Mouse (Mus musculus) right cerebral cortex, postnatal 4 days (tissue): Measurements from ENCODE around the gene Slc39a7.
"Not testable (repeated sequence)": the region's sequence is repeated elsewhere in the genome, so short reads cannot be mapped to it uniquely, and the experiment has no call there.

Experiments
- DNase-seq: peaks from one replicate; pipeline ENCODE4 v3.0.0-alpha.2; 2022

Gene Slc39a7

DNA sequence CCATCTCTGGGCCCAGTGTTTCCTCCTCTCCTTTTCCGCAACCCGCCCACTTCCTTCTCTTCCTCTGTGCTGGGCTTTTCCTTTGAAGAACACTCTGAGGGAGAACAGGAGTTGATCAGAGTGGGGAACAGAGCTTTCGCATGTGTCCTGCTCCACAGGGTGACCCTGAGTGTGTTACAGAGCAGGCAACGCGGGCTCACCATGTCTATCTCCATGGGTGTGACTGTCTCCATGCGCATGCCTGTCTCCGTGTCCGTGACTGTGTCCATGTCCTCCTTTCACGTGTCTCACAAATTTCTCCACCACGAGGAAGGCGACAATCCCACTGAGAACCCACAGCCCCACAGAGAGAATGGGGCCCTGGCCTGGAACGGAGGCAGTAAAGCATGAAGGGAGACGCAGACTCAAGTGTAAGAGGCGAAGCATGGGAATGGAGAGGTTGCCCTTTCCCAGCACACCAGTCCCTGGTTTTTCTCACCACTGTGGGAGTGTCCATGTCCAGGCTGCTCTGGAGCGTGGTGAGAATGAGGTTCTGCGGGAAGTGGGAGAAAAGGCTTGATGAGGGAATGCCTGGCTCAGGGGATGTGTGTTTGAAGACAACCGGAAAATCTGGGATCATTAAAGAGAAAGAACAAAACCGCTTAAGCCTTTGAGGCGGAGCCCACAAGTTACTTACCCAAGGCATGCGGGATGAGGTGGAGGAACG lies 1.4 kb downstream of the Slc39a7 start:
- no peak for DNase-seq

GRCm38 (mm10) chr17:34029150-34029889 lies 2.2 kb downstream of the Slc39a7 start:
- no peak for DNase-seq

DNA sequence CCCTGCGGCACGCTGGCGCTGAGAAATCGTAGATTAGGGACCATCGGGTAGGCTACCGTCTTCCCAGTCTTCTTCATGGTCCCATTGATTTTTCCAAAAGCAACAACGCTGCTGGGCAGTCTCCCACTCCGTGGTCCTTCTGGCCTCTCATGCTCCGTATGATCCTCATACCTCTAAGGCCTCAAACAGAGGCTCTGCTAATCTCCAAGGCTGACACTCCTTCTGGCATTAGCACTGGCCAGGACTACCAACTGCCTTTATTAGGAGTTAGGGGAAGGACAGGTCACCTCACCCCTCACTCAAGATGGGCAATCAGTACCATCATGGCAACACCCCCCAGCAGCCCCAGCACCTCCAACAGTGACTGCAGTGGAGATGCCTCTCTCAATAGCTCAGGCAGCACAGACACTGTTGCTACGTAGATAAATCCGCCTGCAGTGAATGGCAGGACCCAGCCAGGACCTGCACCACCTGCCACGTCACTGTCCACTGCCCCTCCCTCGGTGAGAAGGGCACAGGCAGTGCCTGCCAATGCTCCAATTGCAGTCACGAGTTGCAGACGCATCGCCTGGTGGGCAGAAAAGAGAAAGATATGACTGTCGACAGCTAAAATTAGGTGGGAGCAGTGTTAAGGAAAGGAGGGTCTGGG lies 2.9 kb downstream of the Slc39a7 start:
- no peak for DNase-seq

GRCm38 (mm10) chr17:34027656-34028223 lies 3.7 kb downstream of the Slc39a7 start, which contains the start of gene H2-Ke6:
TSS of gene H2-Ke6 (minus strand) at chr17:34028060.
- peak; percentile 87 for DNase-seq

DNA sequence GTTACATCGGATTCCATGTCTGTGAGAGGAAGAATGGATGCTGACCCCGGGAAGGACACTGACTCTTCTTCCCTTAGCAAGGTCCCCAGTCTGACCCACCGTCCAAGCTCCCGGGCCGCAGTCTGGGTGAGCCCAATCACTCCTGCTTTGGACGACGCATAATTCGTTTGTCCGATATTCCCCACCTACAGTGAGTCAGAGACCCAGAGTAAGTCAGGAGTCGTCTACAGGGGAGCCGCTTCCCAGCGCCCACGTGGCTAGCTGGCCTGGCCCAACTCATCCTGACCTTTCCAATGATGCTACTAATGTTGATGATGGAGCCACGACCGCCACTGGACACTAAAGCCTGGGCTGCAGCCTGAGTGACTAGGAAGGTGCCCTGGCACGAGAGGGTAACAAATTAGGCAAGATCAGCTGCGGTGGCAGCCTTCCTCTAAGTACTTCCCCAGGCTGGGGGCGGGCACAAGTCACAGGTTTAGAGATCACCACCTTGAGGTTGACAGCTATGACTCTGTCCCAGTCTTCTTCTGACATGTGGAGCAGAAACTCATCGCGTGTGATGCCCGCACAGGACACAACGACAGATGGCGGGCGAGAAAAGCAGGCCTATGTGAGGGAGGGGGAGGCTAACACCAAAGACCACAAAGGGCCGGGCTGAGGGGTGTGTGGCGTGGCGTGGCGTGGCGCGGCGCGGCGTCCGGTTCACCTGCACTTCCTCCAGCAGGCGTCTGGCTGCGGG lies 4.4 kb downstream of the Slc39a7 start:
- DNase-seq, result peak; percentile 21

- no peak for DNase-seq
Measured at GRCm38 (mm10) chr17:34026221-34026620, 5.3 kb downstream of the Slc39a7 start.

DNA sequence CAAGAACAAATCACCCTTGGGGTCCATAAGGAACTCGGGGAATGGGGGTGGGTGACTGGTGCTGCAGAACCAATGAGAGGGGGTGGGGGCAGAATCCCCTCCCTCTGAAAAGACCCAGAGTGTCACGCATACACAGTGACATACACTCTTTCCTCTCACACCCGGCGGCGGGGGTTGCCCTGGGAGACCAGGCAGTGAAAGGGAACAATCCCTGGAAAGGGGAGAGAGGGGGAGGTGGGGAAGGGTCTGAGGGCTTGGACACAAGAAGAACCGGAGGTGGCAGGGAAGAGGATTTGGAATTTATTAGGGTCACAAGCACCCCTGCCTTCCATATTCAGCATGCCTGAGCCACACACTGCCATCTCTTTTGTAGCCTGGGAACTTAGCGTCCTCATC lies 5.7 kb downstream of the Slc39a7 start:
- DNase-seq, result peak; percentile 37

DNA sequence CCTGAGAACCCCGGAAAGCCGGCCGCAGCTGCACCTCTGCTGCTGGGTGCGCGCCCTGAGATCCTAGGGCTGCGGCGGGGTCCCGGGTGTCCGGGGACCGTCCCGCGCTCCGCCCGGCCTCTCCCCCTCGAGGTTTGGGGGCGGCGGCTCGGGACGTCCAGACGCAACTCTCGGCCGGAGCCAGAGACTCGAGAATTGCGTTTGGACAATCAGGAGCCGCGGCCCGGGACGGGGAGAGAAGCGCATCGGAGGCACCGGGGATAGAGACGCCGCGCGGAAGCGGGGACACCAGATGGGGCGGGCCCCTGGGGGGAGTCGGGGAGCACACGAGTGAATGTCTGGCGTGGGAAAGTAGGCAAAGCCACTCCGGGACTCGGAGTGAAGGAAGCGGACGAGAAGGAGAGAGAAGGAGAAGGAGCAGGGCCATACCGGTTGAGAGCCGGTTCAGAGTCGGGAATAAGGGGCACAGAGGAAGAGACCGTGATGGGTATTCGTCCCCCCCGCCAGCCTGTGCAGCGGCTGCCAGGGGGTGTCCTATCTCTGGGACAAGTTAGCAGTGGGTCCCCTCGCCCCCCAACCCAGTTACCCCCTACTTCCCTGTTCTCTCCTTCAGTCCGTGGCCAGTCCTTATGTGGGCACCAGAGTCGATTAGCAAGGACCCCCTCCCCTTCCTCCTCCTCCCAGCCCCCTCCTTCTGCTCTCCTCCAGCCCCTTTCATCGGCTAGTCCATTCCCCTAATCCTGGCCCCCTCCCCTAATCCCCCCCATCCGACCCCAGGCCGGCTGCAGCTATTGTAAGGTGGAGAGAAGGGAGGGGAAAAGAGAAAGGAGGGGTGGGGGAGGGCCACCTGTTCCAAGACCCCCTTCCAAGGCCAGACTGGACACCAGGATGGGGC lies 6.4 kb downstream of the Slc39a7 start:
- DNase-seq, result peak; percentile 49

- peak; percentile 88 for DNase-seq
Measured at GRCm38 (mm10) chr17:34024317-34024821, 7.1 kb downstream of the Slc39a7 start, which contains the start of gene Ring1. TSS of gene Ring1 (minus strand) at chr17:34024680.

DNA sequence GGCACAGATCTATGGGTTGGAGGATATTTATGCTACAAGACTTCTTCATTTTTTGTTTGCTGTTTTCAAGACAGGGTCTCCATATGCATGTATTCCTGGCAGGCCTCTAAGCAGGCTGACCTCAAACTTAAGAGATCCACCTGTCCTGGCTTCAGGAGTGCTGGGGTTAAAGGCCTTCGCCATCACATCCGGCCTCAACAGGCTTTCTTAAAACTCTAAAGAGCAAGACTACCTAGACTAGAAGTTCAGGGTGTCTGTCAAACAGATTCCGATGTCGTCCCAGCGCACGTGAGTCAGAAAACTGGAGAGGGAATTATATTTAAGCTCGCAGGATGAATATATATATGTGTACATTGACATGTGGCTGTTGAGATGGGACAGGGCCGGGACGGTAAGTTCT lies 7.8 kb downstream of the Slc39a7 start:
- no peak for DNase-seq

DNA sequence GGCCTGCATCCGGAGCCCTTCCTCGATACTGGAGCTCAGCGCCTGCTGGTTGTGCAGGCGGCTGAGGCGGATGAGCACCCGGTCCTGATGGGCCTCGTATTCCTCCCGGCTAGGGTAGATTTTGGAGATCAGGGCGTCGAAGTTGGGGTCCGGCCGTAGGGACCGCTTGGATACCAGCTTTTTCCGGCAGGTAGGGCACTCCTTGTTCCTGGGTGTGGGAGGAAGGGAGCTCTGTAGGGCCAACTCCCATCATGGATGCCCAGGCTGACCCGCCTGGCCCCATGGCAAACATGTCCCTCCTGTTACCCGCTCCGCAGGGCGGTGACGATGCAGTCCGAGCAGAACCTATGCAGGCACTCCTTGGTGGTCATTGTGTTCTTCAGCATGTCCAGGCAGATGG lies 8.5 kb downstream of the Slc39a7 start:
- no peak for DNase-seq

DNA sequence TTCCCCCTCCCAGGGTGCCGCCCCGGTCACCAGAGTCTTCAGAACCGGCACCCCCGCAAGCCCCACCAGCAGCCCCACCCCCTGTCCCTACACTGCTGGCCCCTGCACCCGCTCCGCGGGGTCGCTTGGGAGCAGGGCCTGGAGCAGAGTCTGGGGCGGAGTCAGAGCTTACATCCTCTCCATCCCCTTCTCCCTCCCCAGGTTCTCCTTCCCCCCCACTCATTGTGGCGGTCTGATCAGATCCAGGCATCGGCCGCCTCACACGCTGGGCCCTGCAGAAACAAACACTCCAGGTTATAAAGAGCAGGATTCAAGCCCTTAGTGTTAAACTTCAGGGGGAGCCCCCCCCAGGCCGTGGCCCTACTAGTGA lies 9.1 kb downstream of the Slc39a7 start:
- DNase-seq, result no peak

DNA sequence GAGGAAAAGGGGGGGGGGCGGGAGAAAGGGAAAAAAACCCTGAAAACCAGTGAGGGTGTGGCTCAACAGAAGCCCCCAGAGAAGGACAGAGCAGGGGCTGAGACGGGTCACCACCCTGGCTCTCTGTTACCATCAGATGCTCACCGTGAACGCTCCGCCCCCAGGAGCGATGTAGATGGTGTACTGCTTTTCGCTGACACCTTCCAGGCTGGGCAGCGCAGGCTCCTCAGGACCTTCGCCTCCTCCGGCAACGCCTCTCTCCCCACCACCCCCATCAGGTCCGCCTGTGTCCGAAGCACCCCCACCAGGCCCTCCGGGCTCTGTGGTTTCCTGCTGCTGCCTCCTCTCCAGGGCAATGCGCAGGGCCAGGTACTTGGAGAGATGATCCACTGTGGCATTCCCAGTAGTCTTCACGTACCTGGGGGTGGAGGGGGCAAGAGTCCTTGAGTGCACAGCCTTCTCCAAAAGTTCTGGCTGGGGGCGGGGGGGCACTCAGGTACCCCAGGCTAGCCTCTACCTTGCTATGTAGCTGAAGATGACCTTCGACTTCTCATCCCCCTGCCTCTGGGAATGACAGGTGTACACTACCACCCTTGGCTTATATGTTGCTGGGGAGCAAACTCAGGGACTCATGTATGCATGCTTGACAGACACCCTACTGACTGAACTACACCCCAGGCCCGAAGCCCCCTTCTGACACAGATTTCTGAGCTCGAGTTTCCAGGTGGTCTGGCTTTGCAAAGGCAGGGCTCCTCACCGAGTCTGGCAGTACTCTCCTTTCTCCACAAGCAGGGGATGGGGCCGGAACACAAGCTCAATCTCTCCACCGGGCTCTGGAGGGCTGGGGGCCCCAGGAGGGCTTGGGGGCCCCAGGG lies 9.7 kb downstream of the Slc39a7 start:
- no peak for DNase-seq

DNA sequence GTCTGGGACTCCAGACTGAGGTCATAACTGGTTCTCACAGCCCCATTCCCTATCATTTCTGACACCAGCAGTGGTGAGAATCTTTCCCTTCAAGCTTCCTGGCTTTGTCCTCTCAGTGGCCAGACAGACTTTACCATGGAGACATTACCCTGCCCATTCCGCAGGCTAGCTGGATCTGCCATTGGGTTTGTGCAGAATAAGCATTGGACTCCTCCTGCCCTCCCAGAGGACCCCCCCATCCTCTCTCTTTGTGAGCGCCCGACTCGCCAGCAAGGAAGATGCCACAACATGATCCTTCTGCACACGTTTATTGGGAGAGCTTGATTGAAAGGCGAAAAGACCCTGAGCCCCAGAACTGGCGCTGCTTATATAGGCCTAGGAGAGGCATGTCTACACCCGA lies 18.0 kb downstream of the Slc39a7 start:
- DNase-seq, result no peak

- DNase-seq, result no peak
Measured at GRCm38 (mm10) chr17:34010156-34010555, 21.3 kb downstream of the Slc39a7 start.

- no peak for DNase-seq
Measured at GRCm38 (mm10) chr17:34006570-34006969, 24.9 kb downstream of the Slc39a7 start.

DNA sequence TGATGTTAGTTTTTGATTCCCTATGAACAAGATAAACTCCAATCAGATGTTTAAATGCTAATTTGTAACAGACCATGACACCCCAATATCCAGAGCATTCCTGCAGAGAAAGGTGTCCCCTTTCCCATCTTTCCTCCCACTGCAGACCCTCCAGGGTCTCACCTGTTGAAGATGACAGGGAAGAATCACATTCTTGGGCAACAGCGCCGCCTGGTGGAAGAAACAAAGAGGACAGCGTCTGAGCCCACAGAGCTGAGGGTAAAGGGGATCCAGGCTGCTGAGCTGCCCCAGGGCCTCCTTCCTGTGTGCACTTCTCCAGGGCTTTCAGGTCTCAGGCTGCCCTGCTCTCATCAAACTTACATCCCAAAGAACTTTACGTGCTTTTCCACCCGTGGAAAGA lies 28.1 kb downstream of the Slc39a7 start:
- peak; percentile 59 for DNase-seq

DNA sequence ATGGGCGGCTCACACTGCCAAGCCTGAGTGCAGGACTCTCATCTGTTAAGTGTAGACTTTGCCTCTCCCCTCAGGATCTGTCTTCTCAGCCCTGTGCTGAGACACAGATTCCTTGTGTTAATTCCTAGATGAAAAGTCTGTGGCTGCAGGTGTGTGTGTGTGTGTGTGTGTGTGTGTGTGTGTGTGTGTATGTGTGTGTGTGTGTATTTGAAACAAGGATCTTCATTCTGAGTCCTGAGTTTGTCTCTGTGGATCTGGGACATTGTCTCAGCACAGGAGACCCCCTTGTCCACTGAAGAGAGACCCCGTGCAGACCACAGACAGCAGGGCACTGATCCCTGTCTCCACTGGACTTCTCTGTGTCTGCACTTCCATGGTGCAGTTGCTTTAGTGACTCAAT lies 30.7 kb downstream of the Slc39a7 start:
- not testable (repeated sequence) for DNase-seq

DNA sequence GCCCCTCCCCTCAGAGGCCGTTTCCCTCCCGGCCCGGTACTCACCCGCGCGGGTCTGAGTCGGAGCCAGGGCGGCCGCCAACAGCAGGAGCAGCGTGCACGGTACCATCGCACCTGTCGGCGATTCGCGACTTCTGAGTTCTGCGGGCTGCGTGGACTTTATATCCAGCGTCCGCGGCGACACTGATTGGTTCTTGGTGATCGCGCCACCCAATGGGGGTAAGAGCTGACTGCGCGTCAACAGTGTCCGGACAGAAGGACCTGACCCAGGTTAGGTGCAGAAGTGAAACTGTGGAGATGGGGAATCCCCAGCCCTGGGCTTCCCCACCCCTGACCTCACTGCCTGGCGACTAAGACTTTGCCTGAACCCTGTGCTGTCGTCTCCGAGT lies 31.3 kb downstream of the Slc39a7 start, which contains the start of gene H2-K1:
Gene H2-K1, minus strand, starts transcription at position 198 of the 388 bp plus-strand sequence.
- peak; percentile 54 for DNase-seq
